Mouse (Mus musculus): Measurements from ENCODE around the gene Dtd1. TPM values are rescaled to one million over a fixed set of nuclear protein-coding genes. Genes with fewer than 3 reads are reported as not detected.
A peak's percentile ranks its signal among the peaks of the same experiment; 100 is the strongest.

The Dtd1 gene
- total RNA-seq (2021), result 10 to 100 TPM; 11.3 to 11.5 TPM

- DNase-seq, result peak; percentile 87 to 90
- intact Hi-C loops (cut with DNase I), result no loop called here
Observed at GRCm38 (mm10) chr2:144599831-144600687, at the start of gene Dtd1. TSS of gene Dtd1 (plus strand) at chr2:144599897.

GRCm38 (mm10) chr2:144550529-144550928, 49.2 kb upstream of the Dtd1 start, which contains the start of gene Rbbp9:
TSS of gene Rbbp9 (minus strand) at chr2:144550869.
- DNase-seq, result peak; percentile 67 to 68
- intact Hi-C loops (cut with DNase I), result no loop called here

GRCm38 (mm10) chr2:144553905-144554304, 45.8 kb upstream of the Dtd1 start:
- no peak for DNase-seq
- intact Hi-C loops (cut with DNase I), result no loop called here

- intact Hi-C loops (cut with DNase I), result loop anchor here (1.0 to 5.0 kb wide), 2 partner anchors 28 to 37 kb away; partner anchors contain the start of genes Dzank1, Polr3f and Smim26
- DNase-seq, result no peak
Observed at GRCm38 (mm10) chr2:144555286-144555819, 44.3 kb upstream of the Dtd1 start.

- intact Hi-C loops (cut with DNase I), result loop anchor here (1.0 to 5.0 kb wide), 2 partner anchors 29 to 36 kb away; partner anchors contain the start of genes Dzank1, Polr3f and Smim26
- DNase-seq, result peak; percentile 98
Observed at GRCm38 (mm10) chr2:144555820-144556552, 43.7 kb upstream of the Dtd1 start, which contains the start of gene Sec23b. TSS of gene Sec23b (plus strand) at chr2:144556229.

- DNase-seq, result no peak
- intact Hi-C loops (cut with DNase I), result no loop called here
Observed at GRCm38 (mm10) chr2:144588723-144589122, 11.0 kb upstream of the Dtd1 start.

- DNase-seq, result peak in 1 of 2 experiments; percentile 3
- intact Hi-C loops (cut with DNase I), result loop anchor here (5.0 kb wide), 1 partner anchor 36 kb away; the partner anchor contains the start of gene Sec23b
Observed at GRCm38 (mm10) chr2:144593036-144593435, 6.7 kb upstream of the Dtd1 start.

GRCm38 (mm10) chr2:144593951-144594651, 5.6 kb upstream of the Dtd1 start, which contains the start of gene Smim26:
TSS of gene Smim26 (plus strand) at chr2:144594054.
- peak; percentile 83 to 85 for DNase-seq
- intact Hi-C loops (cut with DNase I), result loop anchor here (5.0 kb wide), 1 partner anchor 37 kb away; the partner anchor contains the start of gene Sec23b

- intact Hi-C loops (cut with DNase I), result no loop called here
- no peak for DNase-seq
Observed at GRCm38 (mm10) chr2:144598006-144598405, 1.7 kb upstream of the Dtd1 start.

GRCm38 (mm10) chr2:144601576-144601975, 1.9 kb downstream of the Dtd1 start:
- no peak for DNase-seq
- intact Hi-C loops (cut with DNase I), result no loop called here

- intact Hi-C loops (cut with DNase I), result no loop called here
- no peak for DNase-seq
Observed at GRCm38 (mm10) chr2:144613956-144614355, 14.3 kb downstream of the Dtd1 start.

GRCm38 (mm10) chr2:144617074-144617874, 17.6 kb downstream of the Dtd1 start:
- DNase-seq, result no peak
- intact Hi-C loops (cut with DNase I), result no loop called here

GRCm38 (mm10) chr2:144621491-144621890, 21.8 kb downstream of the Dtd1 start:
- no peak for DNase-seq
- intact Hi-C loops (cut with DNase I), result no loop called here

GRCm38 (mm10) chr2:144633551-144633950, 33.9 kb downstream of the Dtd1 start:
- intact Hi-C loops (cut with DNase I), result no loop called here
- DNase-seq, result no peak

- no peak for DNase-seq
- intact Hi-C loops (cut with DNase I), result no loop called here
Observed at GRCm38 (mm10) chr2:144634231-144634630, 34.5 kb downstream of the Dtd1 start.

GRCm38 (mm10) chr2:144634729-144635128, 35.0 kb downstream of the Dtd1 start:
- intact Hi-C loops (cut with DNase I), result no loop called here
- DNase-seq, result no peak

- intact Hi-C loops (cut with DNase I), result no loop called here
- peak; percentile 55 to 71 for DNase-seq
Observed at GRCm38 (mm10) chr2:144635644-144636320, 36.1 kb downstream of the Dtd1 start.

GRCm38 (mm10) chr2:144637204-144637603, 37.5 kb downstream of the Dtd1 start:
- DNase-seq, result no peak
- intact Hi-C loops (cut with DNase I), result loop anchor here (1.0 kb wide), 1 partner anchor 951 kb away; no protein-coding TSS in a partner anchor
